ENCODE assay signal across 20 mouse cellular contexts in genomic region chr4:123054172-123054790, GRCm38 (mm10). TPM values are rescaled to one million over a fixed set of nuclear protein-coding genes. Genes with fewer than 3 reads are reported as not detected.
DNase-seq lines count a peak whose midpoint lies in the region; ATAC-seq and TF ChIP-seq lines count a peak whose summit lies in the region.
"Had no signal": no experiment of that assay in that cellular context is flagged by ENCODE, and none has a peak within 500 bp of the region (broad histone marks: within the 10 kb centered on the region; RNA-seq: fewer than 3 reads in every experiment).

No protein-coding gene starts in this region.

- H3K4me3 ChIP-seq in forebrain, embryonic 12.5 days (replicated peaks) = no peak overlapping the region
- no peak overlapping the region for H3K4me3 ChIP-seq in midbrain, postnatal 0 days (ENCODE audit: low read depth, low read length)
- H3K4me3 ChIP-seq: erythroblast, embryonic 14.5 days; heart, adult 2 months; kidney, embryonic 15.5 days; limb, embryonic 13.5 days; neural tube, embryonic 12.5 days; stomach, embryonic 15.5 days had no signal

- no peak for ATAC-seq in forebrain, embryonic 12.5 days (ENCODE audit: low FRiP score)
- no peak for ATAC-seq in midbrain, postnatal 0 days (ENCODE audit: low FRiP score)
- ATAC-seq: Patski had no signal

- no peak overlapping the region for H3K9ac ChIP-seq in forebrain, embryonic 12.5 days
- H3K9ac ChIP-seq in midbrain, postnatal 0 days (replicated peaks; ENCODE audit: low read length, poor library complexity, severe bottlenecking) = no peak overlapping the region
- H3K9ac ChIP-seq: kidney, embryonic 15.5 days; limb, embryonic 13.5 days; neural tube, embryonic 12.5 days; stomach, embryonic 15.5 days had no signal

- H3K4me2 ChIP-seq in forebrain, embryonic 12.5 days = no peak overlapping the region
- no peak overlapping the region for H3K4me2 ChIP-seq in midbrain, postnatal 0 days (ENCODE audit: low read depth, low read length, poor library complexity, severe bottlenecking)
- H3K4me2 ChIP-seq: kidney, embryonic 15.5 days; limb, embryonic 13.5 days; neural tube, embryonic 12.5 days; stomach, embryonic 15.5 days had no signal

- H3K36me3 ChIP-seq in forebrain, embryonic 12.5 days (replicated peaks) = peaks cover 80% of the 10 kb centered on the region
- peaks cover 42% of the 10 kb centered on the region for H3K36me3 ChIP-seq in midbrain, postnatal 0 days (ENCODE audit: insufficient read depth, low read length)

- peak overlapping the region; percentile 66 for H3K27ac ChIP-seq in forebrain, embryonic 12.5 days
- peak overlapping the region; percentile 48; the same call in 1 of the 2 replicates for H3K27ac ChIP-seq in midbrain, postnatal 0 days (ENCODE audit: low read depth, low read length)
- H3K27ac ChIP-seq: heart, adult 2 months; kidney, embryonic 15.5 days; limb, embryonic 13.5 days; stomach, embryonic 15.5 days had no signal

- H3K9me3 ChIP-seq in forebrain, embryonic 12.5 days = no peaks in the 10 kb centered on the region
- H3K9me3 ChIP-seq in midbrain, postnatal 0 days (ENCODE audit: low read length) = no peaks in the 10 kb centered on the region
- H3K9me3 ChIP-seq: kidney, embryonic 15.5 days; limb, embryonic 13.5 days; neural tube, embryonic 12.5 days; stomach, embryonic 15.5 days had no signal

- 73% methylated on average over 16 of the region's 16 CpGs for WGBS in forebrain, embryonic 12.5 days
- WGBS in midbrain, postnatal 0 days = 65% methylated on average over 16 of the region's 16 CpGs

- DNase-seq in layer of hippocampus, adult 11-12 months (ENCODE audit: low spot score) = peak; percentile 37
- no peak for DNase-seq in layer of hippocampus, adult 9-10 months (ENCODE audit: low spot score)
- DNase-seq in frontal cortex, postnatal 36 days (ENCODE audit: low spot score in 2 of 2) = peak; percentile 35 to 85
- peak; percentile 19 for DNase-seq in midbrain, postnatal 0 days (ENCODE audit: low spot score)
- no peak for DNase-seq in thymus, postnatal 0 days (ENCODE audit: low spot score)
- DNase-seq in urinary bladder, postnatal 14 days (ENCODE audit: low spot score) = no peak
- DNase-seq in ovary, postnatal 14 days (ENCODE audit: low spot score) = no peak
- DNase-seq: adrenal gland, postnatal 10 days; cerebellum, adult 11 months; heart, adult 2 months; heart, postnatal 4 days; lung, adult 2 months had no signal

- TF ChIP-seq CTCF in midbrain, postnatal 0 days (IDR thresholded peaks at IDR 0.05) = no peak

- peaks cover 35% of the 10 kb centered on the region for H3K4me1 ChIP-seq in forebrain, embryonic 12.5 days
- H3K4me1 ChIP-seq in midbrain, postnatal 0 days (ENCODE audit: insufficient read depth, low read length) = no peaks in the 10 kb centered on the region

- H3K27me3 ChIP-seq in forebrain, embryonic 12.5 days = no peaks in the 10 kb centered on the region
- no peaks in the 10 kb centered on the region for H3K27me3 ChIP-seq in midbrain, postnatal 0 days (ENCODE audit: insufficient read depth, low read length)
- H3K27me3 ChIP-seq: kidney, embryonic 15.5 days; limb, embryonic 13.5 days; neural tube, embryonic 12.5 days; Patski; stomach, embryonic 15.5 days had no signal

RNA-seq across cellular contexts. Expression of gene Trit1, which starts 37.9 kb away (rescaled TPM):
- 29.3 and 29.7 TPM in 2 replicates for polyA plus RNA-seq in forebrain, embryonic 12.5 days (2016; fragmentation: Nextera tagmentation; extraction: Ambion mirVana)
- total RNA-seq in midbrain, postnatal 0 days (2014; rRNA removed) = 16.2 and 19.7 TPM in 2 replicates
- polyA plus RNA-seq in midbrain, postnatal 0 days (2015; fragmentation: Nextera tagmentation; extraction: Ambion mirVana) = 17.3 and 18.5 TPM in 2 replicates
- polyA plus RNA-seq in thymus, postnatal 0 days (2015; fragmentation: Nextera tagmentation; extraction: Ambion mirVana) = 16.4 and 18.6 TPM in 2 replicates

RNA-seq across cellular contexts. Expression of gene Bmp8b, which starts 50.7 kb away (rescaled TPM):
- 0.17 and 0.24 TPM in 2 replicates for polyA plus RNA-seq in forebrain, embryonic 12.5 days (2016; fragmentation: Nextera tagmentation; extraction: Ambion mirVana)
- 0.42 and 1.5 TPM in 2 replicates for total RNA-seq in midbrain, postnatal 0 days (2014; rRNA removed)
- polyA plus RNA-seq in midbrain, postnatal 0 days (2015; fragmentation: Nextera tagmentation; extraction: Ambion mirVana) = 0.45 and 0.56 TPM in 2 replicates
- polyA plus RNA-seq in thymus, postnatal 0 days (2015; fragmentation: Nextera tagmentation; extraction: Ambion mirVana) = 0.12 and 0.17 TPM in 2 replicates
- total RNA-seq: adrenal gland, postnatal 10 days; heart, adult 2 months; heart, postnatal 4 days; megakaryocyte progenitor cell, adult 5-6 weeks had no signal
- polyA plus RNA-seq: erythroblast, embryonic 14.5 days; heart, adult 2 months had no signal

RNA-seq across cellular contexts. Expression of gene Mycl, which starts 58.8 kb away (rescaled TPM):
- polyA plus RNA-seq in forebrain, embryonic 12.5 days (2016; fragmentation: Nextera tagmentation; extraction: Ambion mirVana) = 84.0 and 84.3 TPM in 2 replicates
- total RNA-seq in midbrain, postnatal 0 days (2014; rRNA removed) = 75.7 and 77.3 TPM in 2 replicates
- polyA plus RNA-seq in midbrain, postnatal 0 days (2015; fragmentation: Nextera tagmentation; extraction: Ambion mirVana) = 37.6 and 42.2 TPM in 2 replicates
- 1.2 and 1.6 TPM in 2 replicates for polyA plus RNA-seq in thymus, postnatal 0 days (2015; fragmentation: Nextera tagmentation; extraction: Ambion mirVana)

Comparison
In these comparisons a context has a peak if more than half of its experiments do, and no peak if none do; other contexts are left out.
1. DNase-seq: peak in layer of hippocampus, adult 11-12 months (single experiment), frontal cortex, postnatal 36 days (2 of 2) and midbrain, postnatal 0 days (single experiment); none in layer of hippocampus, adult 9-10 months (single experiment), thymus, postnatal 0 days (single experiment), urinary bladder, postnatal 14 days (single experiment) and ovary, postnatal 14 days (single experiment).
2. RNA of gene Mycl, which starts 58.8 kb away (polyA plus RNA-seq): 84.0 to 84.3 TPM in forebrain, embryonic 12.5 days and 37.6 to 42.2 TPM in midbrain, postnatal 0 days; 1.2 to 1.6 TPM in thymus, postnatal 0 days; every median in the first group is over 10 times any median in the second.